Mouse (Mus musculus) kidney, adult 2 months (tissue): Measurements from ENCODE around the gene Spata2.

ENCODE experiments used
- CTCF ChIP-seq: fragments of 200-500 bp; conservative IDR thresholded peaks from 2 replicates; pipeline ENCODE4 v1.5.1; 2011; ENCODE audit warnings: low read depth, mild to moderate bottlenecking, control low read depth, low read length, moderate library complexity, mixed read lengths; ENCODE audit not compliant: insufficient read depth, insufficient read length
- POLR2A ChIP-seq: fragments of 200-500 bp; IDR thresholded peaks from one replicate; pipeline ENCODE4 v1.6.1; 2011; ENCODE audit warnings: low read depth, low read length, control low read depth

GRCm38 (mm10) chr2:167533880-167534279, 41.2 kb upstream of the Spata2 start:
- no peak for TF ChIP-seq CTCF
- TF ChIP-seq POLR2A, result no peak
